Mouse (Mus musculus) ES-E14 (cell line): ENCODE data around the gene T2. TPM values are rescaled to one million over a fixed set of nuclear protein-coding genes. Genes with fewer than 3 reads are reported as not detected.

Experiments
- DNase-seq: peaks from one replicate; pipeline ENCODE4 v3.0.0-alpha.2; 2013; ENCODE audit warnings: low read depth, low spot score
- H3K27ac ChIP-seq: 2 replicates; pipeline ENCODE4 v1.5.1; 2012; ENCODE audit warnings: low read depth, mild to moderate bottlenecking, low read length, moderate library complexity, mixed read lengths; ENCODE audit not compliant: poor library complexity, insufficient read depth, severe bottlenecking
- H3K36me3 ChIP-seq: 2 replicates; pipeline ENCODE4 v1.6.1; 2012; ENCODE audit warnings: mild to moderate bottlenecking, low read length, moderate library complexity, mixed read lengths; ENCODE audit not compliant: control insufficient read depth, poor library complexity, insufficient read depth, severe bottlenecking
- H3K4me1 ChIP-seq, 2 experiments: fragments of 150-350 bp in 1 of 2; sonication (generic) in 1 of 2; 2 replicates each; pipeline ENCODE4 v1.6.1; 2012; ENCODE audit warnings: low read length in 2 of 2, mild to moderate bottlenecking in 1 of 2, mixed read lengths in 1 of 2; ENCODE audit not compliant: control insufficient read depth in 2 of 2, insufficient read depth in 2 of 2, poor library complexity in 1 of 2
- H3K4me3 ChIP-seq, 2 experiments: fragments of 150-350 bp in 1 of 2; sonication (generic) in 1 of 2; 2 replicates each; pipeline ENCODE4 v1.5.1; 2012; ENCODE audit warnings: low read length in 2 of 2, low read depth in 1 of 2, mild to moderate bottlenecking in 1 of 2, mixed read lengths in 1 of 2; ENCODE audit not compliant: insufficient read depth in 1 of 2, poor library complexity in 1 of 2, severe bottlenecking in 1 of 2
- H3K9ac ChIP-seq: 2 replicates; pipeline ENCODE4 v1.6.1; 2012; ENCODE audit warnings: low read depth, mild to moderate bottlenecking, low read length, mixed read lengths; ENCODE audit not compliant: poor library complexity, insufficient read depth, severe bottlenecking
- H3K9me3 ChIP-seq: fragments of 150-350 bp; sonication (generic); 2 replicates; pipeline ENCODE4 v1.6.1; 2012; ENCODE audit warnings: low read depth, mild to moderate bottlenecking, low read length; ENCODE audit not compliant: control insufficient read depth, insufficient read depth
- CHD2 ChIP-seq: IDR thresholded peaks from 2 replicates; pipeline ENCODE4 v1.6.1; 2014; ENCODE audit warnings: mild to moderate bottlenecking, low read depth, low read length, inconsistent platforms
- HCFC1 ChIP-seq: IDR thresholded peaks from 2 replicates; pipeline ENCODE4 v1.6.1; 2012; ENCODE audit warnings: low read length, inconsistent platforms, borderline replicate concordance; ENCODE audit not compliant: insufficient read depth
- MAFK ChIP-seq: IDR thresholded peaks from 2 replicates; pipeline ENCODE4 v1.6.1; 2014; ENCODE audit warnings: mild to moderate bottlenecking, low read depth, low read length, inconsistent platforms; ENCODE audit not compliant: insufficient read depth
- ZC3H11A ChIP-seq: IDR thresholded peaks from 2 replicates; pipeline ENCODE4 v1.6.1; 2012; ENCODE audit warnings: low read depth, mild to moderate bottlenecking, inconsistent platforms, low read length, borderline replicate concordance
- ZNF384 ChIP-seq: IDR thresholded peaks from 2 replicates; pipeline ENCODE4 v1.6.1; 2012; ENCODE audit warnings: low read depth, low read length, inconsistent platforms
- in situ Hi-C, 2 experiments: fragments of 600-800 bp; cut with MboI; formaldehyde crosslinking; loops; one replicate each; pipeline ENCODE4 v1.15.1; 2025; ENCODE audit warnings: low sequenced_read_pairs in 2 of 2, inconsistent platforms in 1 of 2; ENCODE audit not compliant: unreplicated experiment in 2 of 2
- total RNA-seq: library from RNA; depleted of rRNA; stranded (reverse); fragments of 300-350 nt; gene quantifications from 2 replicates; pipeline ENCODE4 v1.2.3, GENCODE M21; 2012

Gene T2
- total RNA-seq, 1 experiment, result 0.18 TPM

GRCm38 (mm10) chr17:8408589-8409295, 53.0 kb downstream of the T2 start:
- Histone ChIP-seq H3K27ac (no peak overlapping the region), H3K9ac (no peak overlapping the region; the same call in 1 of the 2 replicates), H3K36me3 (no peaks in the 10 kb centered on the region), H3K4me1 (peaks cover 7 to 13% of the 10 kb centered on the region in 2 experiments; a peak in 3 of 4 replicates), H3K4me3 (peak overlapping the region in 1 of 2 experiments; percentile 16; a peak in 1 of 4 replicates), H3K9me3 (no peaks in the 10 kb centered on the region)
- in situ Hi-C loops, result no loop called here
- peak; percentile 69 for DNase-seq
- TF ChIP-seq ZNF384 (no peak), MAFK (no peak), HCFC1 (no peak), CHD2 (no peak), ZC3H11A (no peak)

- Histone ChIP-seq H3K36me3 (no peaks in the 10 kb centered on the region), H3K9me3 (no peaks in the 10 kb centered on the region), H3K9ac (no peak overlapping the region), H3K4me1 (peaks cover 6 to 22% of the 10 kb centered on the region in 2 experiments), H3K27ac (no peak overlapping the region), H3K4me3 (no peak overlapping the region)
- DNase-seq, result no peak
- in situ Hi-C loops, result no loop called here
- TF ChIP-seq ZC3H11A (no peak), ZNF384 (no peak), MAFK (no peak), HCFC1 (no peak), CHD2 (no peak)
Measured at GRCm38 (mm10) chr17:8410330-8410729, 54.5 kb downstream of the T2 start.

GRCm38 (mm10) chr17:8413656-8414055, 57.9 kb downstream of the T2 start:
- Histone ChIP-seq H3K4me1 (peaks cover 4 to 24% of the 10 kb centered on the region in 2 experiments; a peak in 3 of 4 replicates), H3K9ac (no peak overlapping the region), H3K4me3 (no peak overlapping the region), H3K36me3 (no peaks in the 10 kb centered on the region), H3K27ac (no peak overlapping the region), H3K9me3 (no peaks in the 10 kb centered on the region)
- no peak for DNase-seq
- in situ Hi-C loops, result no loop called here
- TF ChIP-seq ZNF384 (no peak), HCFC1 (no peak), ZC3H11A (no peak), MAFK (no peak), CHD2 (no peak)

- Histone ChIP-seq H3K4me3 (no peak overlapping the region), H3K9me3 (no peaks in the 10 kb centered on the region), H3K4me1 (peaks cover 0 to 16% of the 10 kb centered on the region in 2 experiments; a peak in 2 of 4 replicates), H3K27ac (no peak overlapping the region), H3K36me3 (no peaks in the 10 kb centered on the region), H3K9ac (no peak overlapping the region)
- TF ChIP-seq MAFK (no peak), ZC3H11A (no peak), ZNF384 (no peak), HCFC1 (no peak), CHD2 (no peak)
- no peak for DNase-seq
- in situ Hi-C loops, result no loop called here
Measured at GRCm38 (mm10) chr17:8415533-8415932, 59.7 kb downstream of the T2 start.
